Mouse (Mus musculus): Measurements from ENCODE around the gene Flnc.

The Flnc gene

GRCm38 (mm10) chr6:29432156-29432555 lies 900 bp upstream of the Flnc start:
- no peak for DNase-seq (ENCODE audit: low spot score)

GRCm38 (mm10) chr6:29432676-29433037 lies 399 bp upstream of the Flnc start:
- DNase-seq (ENCODE audit: low spot score), result no peak

GRCm38 (mm10) chr6:29433804-29434795 lies 1.0 kb downstream of the Flnc start:
- DNase-seq (ENCODE audit: low spot score), result peak; percentile 36

GRCm38 (mm10) chr6:29434911-29435691 lies 2.0 kb downstream of the Flnc start:
- DNase-seq (ENCODE audit: low spot score), result peak; percentile 39

- DNase-seq (ENCODE audit: low spot score), result peak; percentile 32
Observed at GRCm38 (mm10) chr6:29435940-29436451, 2.9 kb downstream of the Flnc start.

GRCm38 (mm10) chr6:29436461-29436934 lies 3.4 kb downstream of the Flnc start:
- peak; percentile 38 for DNase-seq (ENCODE audit: low spot score)

- DNase-seq (ENCODE audit: low spot score), result no peak
Observed at GRCm38 (mm10) chr6:29439251-29439650, 6.2 kb downstream of the Flnc start.

- DNase-seq (ENCODE audit: low spot score), result no peak
Observed at GRCm38 (mm10) chr6:29439789-29440188, 6.7 kb downstream of the Flnc start.

- no peak for DNase-seq (ENCODE audit: low spot score)
Observed at GRCm38 (mm10) chr6:29444773-29445172, 11.7 kb downstream of the Flnc start.

GRCm38 (mm10) chr6:29445354-29445753 lies 12.3 kb downstream of the Flnc start:
- no peak for DNase-seq (ENCODE audit: low spot score)

GRCm38 (mm10) chr6:29449858-29450257 lies 16.8 kb downstream of the Flnc start:
- no peak for DNase-seq (ENCODE audit: low spot score)

- no peak for DNase-seq (ENCODE audit: low spot score)
Observed at GRCm38 (mm10) chr6:29450667-29451066, 17.6 kb downstream of the Flnc start.

GRCm38 (mm10) chr6:29461502-29461901 lies 28.4 kb downstream of the Flnc start:
- DNase-seq (ENCODE audit: low spot score), result no peak

GRCm38 (mm10) chr6:29463388-29463787 lies 30.3 kb downstream of the Flnc start:
- DNase-seq (ENCODE audit: low spot score), result no peak

- peak; percentile 73 for DNase-seq (ENCODE audit: low spot score)
Observed at GRCm38 (mm10) chr6:29467583-29468354, 34.7 kb downstream of the Flnc start, which contains the start of gene Atp6v1f. TSS of gene Atp6v1f (plus strand) at chr6:29467718.

- no peak for DNase-seq (ENCODE audit: low spot score)
Observed at GRCm38 (mm10) chr6:29468851-29469250, 35.8 kb downstream of the Flnc start.

GRCm38 (mm10) chr6:29471137-29471536 lies 38.1 kb downstream of the Flnc start, which contains the start of gene Atp6v1fnb:
TSS of gene Atp6v1fnb (plus strand) at chr6:29471437.
- no peak for DNase-seq (ENCODE audit: low spot score)

- DNase-seq (ENCODE audit: low spot score), result peak; percentile 29
Observed at GRCm38 (mm10) chr6:29473941-29474691, 41.1 kb downstream of the Flnc start.

- DNase-seq (ENCODE audit: low spot score), result no peak
Observed at GRCm38 (mm10) chr6:29474736-29475135, 41.7 kb downstream of the Flnc start.

GRCm38 (mm10) chr6:29482691-29483090 lies 49.6 kb downstream of the Flnc start:
- DNase-seq (ENCODE audit: low spot score), result no peak

Measured in ovary, postnatal 10 days (tissue).